Mouse (Mus musculus) G1E (cell line): ENCODE measurements at regions not wholly inside any gene's neighbourhood (a gene's known extent, or its start where the extent isn't known, plus 50 kb on each side); places are given as distances from the start of the nearest gene placed in this dataset.

Experiments
- CTCF ChIP-seq: IDR thresholded peaks from 2 replicates; pipeline ENCODE4 v1.5.1; 2012; ENCODE audit warnings: low read depth, low read length, inconsistent platforms, mixed read lengths
- GATA1 ChIP-seq: IDR thresholded peaks from 2 replicates; pipeline ENCODE4 v1.6.1; 2012; ENCODE audit warnings: borderline replicate concordance, low read length, inconsistent platforms, mixed read lengths
- GATA2 ChIP-seq: IDR thresholded peaks from 2 replicates; pipeline ENCODE4 v1.6.1; 2012; ENCODE audit warnings: low read depth, low read length, inconsistent platforms, borderline replicate concordance
- POLR2AphosphoS5 ChIP-seq: IDR thresholded peaks from 2 replicates; pipeline ENCODE4 v1.6.1; 2012; ENCODE audit warnings: low read depth, low read length, inconsistent platforms; ENCODE audit not compliant: insufficient replicate concordance
- TAL1 ChIP-seq: conservative IDR thresholded peaks from 2 replicates; pipeline ENCODE4 v1.6.1; 2012; ENCODE audit warnings: low read depth, low read length, inconsistent platforms, mixed read lengths

DNA sequence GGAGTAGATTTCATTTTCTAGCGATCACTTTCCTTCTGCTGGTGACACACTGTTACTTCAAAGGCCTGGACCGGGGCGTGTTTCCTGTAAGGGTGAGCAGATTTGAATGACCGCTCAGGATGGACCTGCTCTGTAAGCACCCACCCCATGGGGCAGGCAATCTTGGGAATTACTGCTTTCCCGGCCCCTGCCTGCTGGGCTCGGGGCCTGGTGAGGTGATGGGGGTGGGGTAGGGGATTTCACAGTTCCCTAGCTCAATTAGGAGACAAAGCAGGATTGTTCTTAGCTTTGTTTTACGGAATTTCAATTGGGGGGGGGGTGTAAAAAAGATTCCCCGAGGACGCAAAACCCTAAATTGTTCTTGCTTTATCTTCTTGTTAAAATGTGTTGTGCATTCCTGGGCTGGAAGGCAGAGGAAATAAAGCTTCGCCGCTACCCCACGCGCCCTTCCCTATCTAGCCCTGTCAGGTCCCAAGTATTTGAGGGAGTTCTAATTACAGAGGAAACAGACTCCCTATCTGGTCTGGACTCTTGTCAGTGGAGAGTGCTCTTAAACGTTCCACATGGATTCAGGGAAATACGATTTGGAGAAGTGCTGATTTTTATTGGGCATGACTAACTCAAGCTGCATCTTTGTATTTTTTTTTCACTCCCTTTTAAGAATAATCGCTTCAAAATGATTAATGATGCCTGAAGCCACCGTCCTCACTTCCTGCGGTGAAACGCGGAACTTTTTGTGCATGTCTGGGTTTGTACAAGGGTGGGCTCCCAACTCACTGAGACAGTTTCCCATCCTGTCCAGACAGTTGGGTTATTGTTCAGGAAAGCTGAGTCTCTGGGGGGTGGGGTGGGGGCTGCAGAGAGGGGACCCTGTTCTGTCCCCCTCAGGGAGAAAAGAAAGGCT lies 194.3 kb downstream of the Enc1 start:
- TF ChIP-seq CTCF (no peak), GATA1 (no peak), TAL1 (no peak), POLR2AphosphoS5 (no peak), GATA2 (no peak)
